Mouse (Mus musculus) ES-Bruce4 (cell line): ENCODE measurements at regions not wholly inside any gene's neighbourhood (a gene's known extent, or its start where the extent isn't known, plus 50 kb on each side); places are given as distances from the start of the nearest gene placed in this dataset.

Experiments
- CTCF ChIP-seq: IDR thresholded peaks from one replicate; pipeline ENCODE4 v1.8.1; 2011; ENCODE audit warnings: low read depth, low read length
- POLR2A ChIP-seq: IDR thresholded peaks from one replicate; pipeline ENCODE4 v1.8.1; 2011; ENCODE audit warnings: low read length; ENCODE audit not compliant: insufficient read depth

DNA sequence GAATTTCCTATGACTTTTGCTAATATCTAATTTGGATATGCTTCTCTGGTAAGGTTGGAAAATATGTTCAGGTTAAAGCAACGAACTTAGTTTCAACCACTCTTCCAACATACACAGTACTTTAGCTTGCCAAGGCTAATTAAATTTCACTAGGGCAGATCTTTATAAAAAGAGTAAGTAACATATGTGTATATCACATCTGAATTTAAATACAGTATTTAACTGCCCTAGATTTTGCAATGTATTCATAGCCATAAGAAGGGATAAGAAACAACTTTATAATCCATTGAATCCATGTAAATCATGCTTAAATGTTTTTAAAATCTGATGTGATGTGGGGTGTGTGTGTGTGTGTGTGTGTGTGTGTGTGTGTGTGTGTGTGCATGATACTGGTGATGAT, 705.3 kb downstream of the Cypt12 start:
- no peak for TF ChIP-seq CTCF
- TF ChIP-seq POLR2A = no peak
